Mouse (Mus musculus) ES-CJ7 (cell line): ENCODE measurements around the gene Olfr1116.
"Not testable (repeated sequence)": the region's sequence is repeated elsewhere in the genome, so short reads cannot be mapped to it uniquely, and the experiment has no call there.

Experiments
- DNase-seq: peaks from one replicate; pipeline ENCODE4 v3.0.0; 2011; ENCODE audit warnings: low read depth, low spot score

The Olfr1116 gene

DNA sequence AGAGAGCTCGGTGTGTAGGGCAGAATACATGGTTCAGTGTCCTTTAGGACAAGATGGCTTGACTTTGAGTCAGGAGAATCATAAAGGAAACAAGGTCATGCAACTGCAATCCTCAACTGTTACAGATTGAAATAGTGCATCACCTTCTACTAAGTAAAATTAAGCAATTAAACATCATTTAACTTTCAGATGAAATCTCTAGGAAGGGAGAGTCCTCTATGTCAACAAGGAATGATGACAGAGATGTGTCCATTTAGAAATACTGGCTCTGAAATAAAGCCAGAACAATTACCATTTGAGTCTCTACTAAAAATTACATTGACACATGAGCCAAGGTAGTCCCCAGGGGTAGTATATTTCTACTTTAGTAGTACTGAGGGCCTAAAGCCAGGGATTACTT lies at the start of gene Olfr1116:
Gene Olfr1116, plus strand, starts transcription at position 301 of the 400 bp plus-strand sequence.
- DNase-seq = no peak

GRCm38 (mm10) chr2:87247713-87248112 lies 19.6 kb upstream of the Olfr1116 start, which contains the start of gene Olfr1115:
Olfr1115 (plus strand) TSS chr2:87248013.
- no peak for DNase-seq

GRCm38 (mm10) chr2:87293977-87294376 lies 26.6 kb downstream of the Olfr1116 start:
- DNase-seq = not testable (repeated sequence)

- DNase-seq = no peak
Measured at GRCm38 (mm10) chr2:87307281-87307680, 39.9 kb downstream of the Olfr1116 start, which contains the start of gene Olfr1118. Olfr1118 (plus strand) TSS chr2:87307581.
